Mouse (Mus musculus) midbrain, embryonic 16.5 days (tissue): ENCODE results near the gene Efna2. TPM values are rescaled to one million over a fixed set of nuclear protein-coding genes. Genes with fewer than 3 reads are reported as not detected.

ENCODE experiments used
- ATAC-seq: fragments of 200-750 bp; cut with Nextera tagmentation; 2 replicates; pipeline ENCODE4 v1.8.0; 2017; ENCODE audit warnings: moderate TSS enrichment
- H3K27ac ChIP-seq: fragments of 300-500 bp; sonication (generic); 2 replicates; pipeline ENCODE4 v1.5.1; 2014; ENCODE audit warnings: mild to moderate bottlenecking, low read length, mixed read lengths
- H3K27me3 ChIP-seq: fragments of 300-500 bp; sonication (generic); 2 replicates; pipeline ENCODE4 v1.6.1; 2014; ENCODE audit warnings: low read depth, low read length, mixed read lengths; ENCODE audit not compliant: control insufficient read depth, insufficient read depth
- H3K36me3 ChIP-seq: fragments of 300-500 bp; sonication (generic); 2 replicates; pipeline ENCODE4 v1.6.1; 2014; ENCODE audit warnings: mild to moderate bottlenecking, low read length, moderate library complexity, mixed read lengths; ENCODE audit not compliant: control insufficient read depth, insufficient read depth
- H3K4me1 ChIP-seq: fragments of 300-500 bp; sonication (generic); 2 replicates; pipeline ENCODE4 v1.6.1; 2014; ENCODE audit warnings: mild to moderate bottlenecking, low read length, mixed read lengths; ENCODE audit not compliant: control insufficient read depth, insufficient read depth
- H3K4me2 ChIP-seq: fragments of 300-500 bp; sonication (generic); 2 replicates; pipeline ENCODE4 v1.6.1; 2014; ENCODE audit warnings: mild to moderate bottlenecking, low read length, mixed read lengths
- H3K4me3 ChIP-seq: fragments of 300-500 bp; sonication (generic); 2 replicates; pipeline ENCODE4 v1.5.1; 2014; ENCODE audit warnings: low read depth, mild to moderate bottlenecking, low read length, moderate library complexity, mixed read lengths
- H3K9ac ChIP-seq: fragments of 300-500 bp; sonication (generic); 2 replicates; pipeline ENCODE4 v1.6.1; 2014; ENCODE audit warnings: low read depth, low read length, mixed read lengths
- H3K9me3 ChIP-seq: fragments of 300-500 bp; sonication (generic); replicated peaks from 2 replicates; pipeline ENCODE4 v1.6.1; 2014; ENCODE audit warnings: mild to moderate bottlenecking, low read length, mixed read lengths; ENCODE audit not compliant: control insufficient read depth, poor library complexity, severe bottlenecking
- WGBS: fragments of 180-500 bp; shearing (Covaris S2); extraction: QIAGEN DNeasy Blood & Tissue Kit; methylation state at CpG from one replicate; pipeline ENCODE4 v1.1.7; 2014; 5-methylcytosine and 5-hydroxymethylcytosine counted together
- polyA plus RNA-seq: library from polyadenylated mRNA; unstranded; fragments of >200 nt; fragmentation: Nextera tagmentation; extraction: Ambion mirVana; gene quantifications from 2 replicates; pipeline ENCODE4 v1.2.1, GENCODE M21; 2015

Gene Efna2
- polyA plus RNA-seq, 1 experiment from 2014 or later = 43.3 TPM

GRCm38 (mm10) chr10:80141243-80141642, 38.0 kb upstream of the Efna2 start:
- Histone ChIP-seq H3K9ac (peak overlapping the region; percentile 36; the same call in 1 of the 2 replicates), H3K27me3 (no peaks in the 10 kb centered on the region), H3K4me2 (peak overlapping the region; percentile 97), H3K9me3 (no peaks in the 10 kb centered on the region), H3K36me3 (peaks cover 12% of the 10 kb centered on the region; the same call in 1 of the 2 replicates), H3K4me3 (peak overlapping the region; percentile 81), H3K27ac (peak overlapping the region; percentile 85), H3K4me1 (peaks cover 30% of the 10 kb centered on the region)
- under 1% methylated on average over 28 of the region's 29 CpGs for WGBS
- peak; percentile 55 for ATAC-seq

DNA sequence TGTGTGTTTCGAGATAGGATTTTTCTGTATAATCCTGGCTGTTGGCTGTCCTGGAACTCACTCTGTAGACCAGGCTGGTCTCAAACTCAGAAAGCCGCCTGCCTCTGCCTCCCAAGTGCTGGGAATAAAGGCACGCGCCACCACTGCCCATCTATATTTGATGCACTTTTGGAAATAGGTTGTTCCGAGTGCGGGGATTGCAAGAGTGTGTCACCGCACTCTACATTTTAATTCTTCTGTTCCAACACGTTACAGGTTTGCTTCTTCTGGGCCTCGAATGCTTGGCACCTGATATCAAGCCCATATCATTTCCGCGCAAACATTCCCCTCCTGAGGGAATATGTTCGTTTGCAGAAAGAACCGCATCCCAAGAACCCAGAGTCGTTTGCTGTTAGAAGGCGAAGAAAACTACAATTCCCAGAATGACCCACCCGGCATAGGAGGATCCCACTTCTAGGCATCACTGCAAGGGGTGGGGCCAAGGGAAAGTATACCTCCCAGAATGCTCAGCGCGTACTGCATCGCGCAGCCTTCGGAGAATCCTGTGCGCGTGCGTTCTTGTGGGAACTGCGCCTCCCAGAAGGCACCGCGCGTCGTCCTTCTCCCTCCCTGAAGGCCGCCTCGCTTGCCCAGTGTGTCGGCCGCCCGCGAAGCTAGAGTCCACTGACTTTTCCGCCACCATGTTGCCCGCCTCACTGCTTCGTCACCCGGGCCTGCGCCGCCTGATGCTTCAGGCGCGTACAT, 37.3 kb upstream of the Efna2 start:
- Histone ChIP-seq H3K36me3 (peaks cover 9% of the 10 kb centered on the region; the same call in 1 of the 2 replicates), H3K27ac (peak overlapping the region; percentile 85), H3K4me3 (peak overlapping the region; percentile 81), H3K27me3 (no peaks in the 10 kb centered on the region), H3K4me2 (peak overlapping the region; percentile 97), H3K4me1 (peaks cover 26% of the 10 kb centered on the region), H3K9me3 (no peaks in the 10 kb centered on the region), H3K9ac (peak overlapping the region; percentile 96)
- WGBS = 1% methylated on average over 43 of the region's 43 CpGs
- peak; percentile 84 for ATAC-seq

GRCm38 (mm10) chr10:80142530-80142925, 36.8 kb upstream of the Efna2 start:
- no peaks in the 10 kb centered on the region for H3K27me3 ChIP-seq
- peak overlapping the region; percentile 81 for H3K4me3 ChIP-seq
- peaks cover 9% of the 10 kb centered on the region; the same call in 1 of the 2 replicates for H3K36me3 ChIP-seq
- no peak for ATAC-seq
- peaks cover 20% of the 10 kb centered on the region for H3K4me1 ChIP-seq
- under 1% methylated on average over 15 of the region's 15 CpGs for WGBS
- no peaks in the 10 kb centered on the region for H3K9me3 ChIP-seq
- H3K9ac ChIP-seq = peak overlapping the region; percentile 96
- peak overlapping the region; percentile 97 for H3K4me2 ChIP-seq
- H3K27ac ChIP-seq = peak overlapping the region; percentile 84

DNA sequence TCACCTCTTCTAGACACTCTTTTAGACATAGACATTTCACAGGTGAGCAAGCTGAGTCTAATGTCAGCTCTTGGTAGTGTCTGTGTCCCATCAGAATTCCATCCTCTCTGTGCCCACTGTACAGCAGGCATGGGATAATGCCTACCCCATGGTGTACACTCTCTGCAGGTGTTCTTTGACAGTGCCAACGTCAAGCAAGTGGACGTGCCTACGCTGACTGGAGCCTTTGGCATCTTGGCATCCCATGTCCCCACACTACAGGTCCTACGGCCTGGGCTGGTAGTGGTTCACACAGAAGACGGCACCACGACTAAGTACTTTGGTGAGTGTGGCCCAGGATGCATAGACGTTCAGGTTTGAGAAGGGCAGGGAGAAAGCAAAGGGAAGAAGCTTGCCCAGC, 35.6 kb upstream of the Efna2 start:
- Histone ChIP-seq H3K27ac (no peak overlapping the region), H3K4me1 (peaks cover 22% of the 10 kb centered on the region), H3K4me2 (no peak overlapping the region), H3K27me3 (no peaks in the 10 kb centered on the region), H3K4me3 (no peak overlapping the region), H3K9ac (no peak overlapping the region), H3K9me3 (no peaks in the 10 kb centered on the region), H3K36me3 (peaks cover 9% of the 10 kb centered on the region; the same call in 1 of the 2 replicates)
- ATAC-seq = no peak
- 90% methylated on average over 7 of the region's 7 CpGs for WGBS

DNA sequence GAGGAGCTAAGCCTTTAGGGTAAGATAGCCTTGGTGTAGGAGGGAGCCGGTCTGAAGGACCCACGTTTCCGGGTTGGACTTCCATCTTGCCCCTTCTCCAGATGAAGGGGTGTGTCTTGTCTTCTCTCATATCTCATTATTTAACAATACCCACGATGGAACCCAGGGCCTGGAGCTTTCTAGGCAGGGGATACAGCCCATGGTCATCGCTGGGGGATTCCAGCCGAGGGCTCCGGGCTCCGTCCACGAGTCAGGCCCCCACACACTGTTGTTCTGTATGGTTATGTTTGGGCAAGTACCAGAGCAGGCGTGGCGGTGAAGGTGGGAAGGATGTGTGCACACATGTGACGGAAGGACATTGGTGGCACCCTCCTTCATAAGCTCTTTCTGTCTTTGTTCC, 35.1 kb upstream of the Efna2 start:
- Histone ChIP-seq H3K4me1 (peaks cover 22% of the 10 kb centered on the region), H3K9me3 (no peaks in the 10 kb centered on the region), H3K36me3 (peaks cover 9% of the 10 kb centered on the region; the same call in 1 of the 2 replicates), H3K4me3 (no peak overlapping the region), H3K9ac (no peak overlapping the region), H3K27ac (no peak overlapping the region), H3K27me3 (no peaks in the 10 kb centered on the region), H3K4me2 (no peak overlapping the region)
- no peak for ATAC-seq
- WGBS = 94% methylated on average over 12 of the region's 12 CpGs

DNA sequence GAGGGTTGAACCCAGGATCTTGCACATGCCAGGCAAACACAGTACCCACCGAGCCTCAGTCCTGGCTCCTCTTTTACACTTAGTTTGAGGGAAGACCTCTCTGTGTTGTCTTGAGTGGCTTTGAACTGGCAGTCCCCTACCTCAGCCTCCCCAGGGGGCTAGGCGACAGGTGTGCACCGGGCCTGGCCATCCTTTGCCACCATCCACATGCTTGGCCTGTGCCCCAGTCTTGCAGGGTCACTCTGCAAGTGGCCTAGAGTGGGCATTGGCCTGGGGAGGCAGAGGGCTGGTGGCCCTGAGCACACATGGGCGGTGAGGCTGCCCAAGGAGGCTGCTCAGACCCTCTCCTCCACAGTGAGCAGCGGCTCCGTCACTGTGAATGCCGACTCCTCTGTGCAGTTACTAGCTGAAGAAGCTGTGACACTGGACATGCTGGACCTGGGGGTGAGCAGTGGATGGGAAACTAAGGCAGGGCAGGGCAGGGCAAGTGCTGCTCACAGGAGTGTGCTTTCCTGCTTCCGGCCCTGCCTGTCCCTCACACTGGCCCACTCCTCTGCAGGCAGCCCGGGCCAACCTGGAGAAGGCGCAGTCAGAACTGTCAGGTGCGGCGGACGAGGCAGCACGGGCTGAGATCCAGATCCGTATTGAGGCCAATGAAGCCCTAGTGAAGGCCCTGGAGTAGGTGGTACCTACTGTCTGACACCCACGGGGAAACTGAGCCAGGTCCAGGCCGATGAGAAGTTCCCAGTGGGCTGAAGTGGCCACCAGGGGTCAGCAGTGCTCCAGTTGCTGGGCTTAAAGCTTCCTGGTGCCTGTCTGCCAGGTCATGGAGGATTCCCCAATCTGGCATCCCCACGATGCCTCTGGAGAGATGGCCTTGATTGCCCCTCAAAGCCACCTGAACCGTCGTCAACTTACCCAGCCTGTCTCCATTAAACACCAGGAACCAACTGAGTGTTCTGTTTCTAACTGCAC, 34.1 kb upstream of the Efna2 start:
- no peak overlapping the region for H3K4me3 ChIP-seq
- no peak overlapping the region for H3K4me2 ChIP-seq
- H3K9ac ChIP-seq = no peak overlapping the region
- 67% methylated on average over 20 of the region's 20 CpGs for WGBS
- H3K27me3 ChIP-seq = no peaks in the 10 kb centered on the region
- no peak overlapping the region for H3K27ac ChIP-seq
- H3K36me3 ChIP-seq = peaks cover 9% of the 10 kb centered on the region; the same call in 1 of the 2 replicates
- no peak for ATAC-seq
- peaks cover 22% of the 10 kb centered on the region for H3K4me1 ChIP-seq
- no peaks in the 10 kb centered on the region for H3K9me3 ChIP-seq

DNA sequence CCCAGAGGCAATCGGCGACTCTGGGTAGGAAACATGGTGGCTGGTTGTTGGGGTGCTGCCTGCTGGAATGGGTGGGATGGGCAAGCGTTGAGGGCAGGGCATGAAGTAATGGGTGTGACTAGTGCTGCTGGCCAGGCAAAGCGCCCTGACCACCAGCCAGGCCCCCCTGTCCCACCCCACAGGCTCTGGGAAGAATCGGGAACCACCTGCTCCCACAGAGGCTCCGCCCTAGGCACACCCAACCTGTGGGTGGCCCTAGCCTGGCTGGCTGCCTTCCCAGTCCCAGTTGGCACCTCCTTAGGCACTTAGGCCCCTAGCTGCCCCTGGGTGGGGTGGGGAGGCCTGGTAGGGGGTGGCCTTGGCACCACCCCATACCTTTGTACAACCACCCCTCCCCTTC, 33.4 kb upstream of the Efna2 start:
- no peak overlapping the region for H3K9ac ChIP-seq
- peaks cover 9% of the 10 kb centered on the region; the same call in 1 of the 2 replicates for H3K36me3 ChIP-seq
- H3K27ac ChIP-seq = no peak overlapping the region
- H3K9me3 ChIP-seq = no peaks in the 10 kb centered on the region
- no peak overlapping the region for H3K4me2 ChIP-seq
- H3K4me1 ChIP-seq = peaks cover 20% of the 10 kb centered on the region
- no peaks in the 10 kb centered on the region for H3K27me3 ChIP-seq
- no peak overlapping the region for H3K4me3 ChIP-seq
- no peak for ATAC-seq
- WGBS = 88% methylated on average over 6 of the region's 6 CpGs

DNA sequence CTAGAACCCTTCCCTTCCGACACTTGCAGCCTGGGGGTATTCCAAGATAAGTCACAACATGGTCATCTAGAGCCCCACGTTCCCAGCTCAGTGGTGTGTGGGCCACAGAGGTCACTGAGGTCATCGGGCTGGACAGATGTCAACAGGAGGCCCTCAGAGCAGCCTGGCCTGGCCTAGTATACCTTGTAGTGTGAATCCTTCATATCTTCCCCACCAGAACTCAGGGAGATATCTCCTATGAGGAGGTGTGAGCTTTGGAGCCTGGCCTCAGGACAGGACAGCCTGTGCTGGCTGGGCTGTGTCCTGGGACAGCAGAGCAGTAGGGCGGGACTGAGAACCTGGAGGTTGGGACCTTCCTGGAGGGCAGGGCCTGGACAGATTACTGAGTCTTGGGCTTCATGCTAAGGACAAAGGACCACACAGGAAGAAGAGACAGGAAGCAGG, 32.7 kb upstream of the Efna2 start:
- ATAC-seq = no peak
- H3K9ac ChIP-seq = no peak overlapping the region
- H3K4me1 ChIP-seq = peaks cover 17% of the 10 kb centered on the region
- H3K4me3 ChIP-seq = no peak overlapping the region
- peaks cover 9% of the 10 kb centered on the region; the same call in 1 of the 2 replicates for H3K36me3 ChIP-seq
- H3K27me3 ChIP-seq = no peaks in the 10 kb centered on the region
- H3K9me3 ChIP-seq = no peaks in the 10 kb centered on the region
- no peak overlapping the region for H3K4me2 ChIP-seq
- peak overlapping the region; percentile 15; the same call in 1 of the 2 replicates for H3K27ac ChIP-seq
- 82% methylated on average over 4 of the region's 4 CpGs for WGBS
